Mouse (Mus musculus) CH12.LX (cell line): ENCODE measurements around the gene Dtd2. TPM values are rescaled to one million over a fixed set of nuclear protein-coding genes. Genes with fewer than 3 reads are reported as not detected.
A peak's percentile ranks its signal among the peaks of the same experiment; 100 is the strongest.

ENCODE experiments used
- DNase-seq: peaks from one replicate; pipeline ENCODE4 v3.0.0-alpha.2; 2013; ENCODE audit errors: extremely low read depth
- H3K27ac ChIP-seq: 2 replicates; pipeline ENCODE4 v1.5.1; 2012; ENCODE audit warnings: low read depth, mild to moderate bottlenecking, control low read depth, moderate library complexity; ENCODE audit not compliant: insufficient read depth
- H3K27me3 ChIP-seq: replicated peaks from 2 replicates; pipeline ENCODE3; 2012; ENCODE audit warnings: inconsistent platforms
- H3K36me3 ChIP-seq, 2 experiments: replicated peaks in 1 of 2; 2 replicates each; pipeline versions ENCODE3 to v1.6.1; 2012; ENCODE audit warnings: inconsistent platforms in 1 of 2, low read length in 1 of 2, mild to moderate bottlenecking in 1 of 2, mixed read lengths in 1 of 2, moderate library complexity in 1 of 2; ENCODE audit not compliant: control insufficient read depth in 1 of 2, insufficient read depth in 1 of 2
- H3K4me1 ChIP-seq, 2 experiments: 2 replicates each; pipeline ENCODE4 v1.6.1; 2012; ENCODE audit warnings: inconsistent platforms in 1 of 2, moderate library complexity in 1 of 2; ENCODE audit not compliant: insufficient read depth in 2 of 2, control insufficient read depth in 1 of 2
- H3K4me2 ChIP-seq: 2 replicates; pipeline ENCODE4 v1.6.1; 2012; ENCODE audit warnings: low read depth, mild to moderate bottlenecking, control low read depth; ENCODE audit not compliant: poor library complexity, insufficient read depth, severe bottlenecking
- H3K4me3 ChIP-seq, 3 experiments: fragments of 150-350 bp in 1 of 3; sonication (generic) in 1 of 3; replicated peaks in 1 of 3; 2 replicates each; pipeline versions ENCODE3 to v1.5.1; 2011 to 2012; ENCODE audit warnings: low read depth in 2 of 3, low read length in 2 of 3, mild to moderate bottlenecking in 2 of 3, moderate library complexity in 2 of 3, control low read depth in 1 of 3, improper control_type of control experiment in 1 of 3, inconsistent platforms in 1 of 3, mixed read lengths in 1 of 3; ENCODE audit not compliant: poor library complexity in 1 of 3
- H3K79me2 ChIP-seq: replicated peaks from 2 replicates; pipeline ENCODE4 v1.6.1; 2012; ENCODE audit warnings: mild to moderate bottlenecking, moderate library complexity; ENCODE audit not compliant: control insufficient read depth, poor library complexity, insufficient read depth, severe bottlenecking; ENCODE audit errors: extremely low read depth
- H3K9ac ChIP-seq: 2 replicates; pipeline ENCODE4 v1.6.1; 2012; ENCODE audit warnings: low read depth, mild to moderate bottlenecking, control low read depth, moderate library complexity; ENCODE audit not compliant: insufficient read depth
- H3K9me3 ChIP-seq: replicated peaks from 2 replicates; pipeline ENCODE3; 2012; ENCODE audit warnings: low read length, inconsistent platforms, mixed read lengths
- BHLHE40 ChIP-seq: IDR thresholded peaks from 2 replicates; pipeline ENCODE4 v1.6.1; 2011; ENCODE audit warnings: mild to moderate bottlenecking, low read depth, low read length, improper control_type of control experiment
- CHD1 ChIP-seq: IDR thresholded peaks from 2 replicates; pipeline ENCODE4 v1.6.1; 2012; ENCODE audit warnings: low read depth, low read length, improper control_type of control experiment, inconsistent platforms
- CHD2 ChIP-seq: IDR thresholded peaks from 2 replicates; pipeline ENCODE4 v1.6.1; 2011; ENCODE audit warnings: low read length, improper control_type of control experiment
- E2F4 ChIP-seq: IDR thresholded peaks from 2 replicates; pipeline ENCODE4 v1.6.1; 2011; ENCODE audit warnings: low read depth, low read length, improper control_type of control experiment; ENCODE audit not compliant: insufficient replicate concordance
- EP300 ChIP-seq: IDR thresholded peaks from 2 replicates; pipeline ENCODE4 v1.6.1; 2011; ENCODE audit warnings: low read length, improper control_type of control experiment
- GABPA ChIP-seq: IDR thresholded peaks from 2 replicates; pipeline ENCODE4 v1.6.1; 2012; ENCODE audit warnings: low read depth, low read length, improper control_type of control experiment, inconsistent platforms; ENCODE audit not compliant: insufficient replicate concordance
- IRF4 ChIP-seq: IDR thresholded peaks from 2 replicates; pipeline ENCODE4 v1.6.1; 2014; ENCODE audit warnings: low read depth, mild to moderate bottlenecking, inconsistent platforms, low read length, improper control_type of control experiment
- JUN ChIP-seq: IDR thresholded peaks from 2 replicates; pipeline ENCODE4 v1.6.1; 2011; ENCODE audit warnings: low read depth, mild to moderate bottlenecking, low read length, improper control_type of control experiment, moderate library complexity; ENCODE audit not compliant: insufficient read depth
- KAT2A ChIP-seq: IDR thresholded peaks from 2 replicates; pipeline ENCODE4 v1.6.1; 2012; ENCODE audit warnings: low read length, improper control_type of control experiment, inconsistent platforms; ENCODE audit not compliant: insufficient replicate concordance
- MAX ChIP-seq: IDR thresholded peaks from 2 replicates; pipeline ENCODE4 v1.6.1; 2011; ENCODE audit warnings: low read length, improper control_type of control experiment
- MEF2A ChIP-seq: IDR thresholded peaks from 2 replicates; pipeline ENCODE4 v1.6.1; 2014; ENCODE audit warnings: low read depth, mild to moderate bottlenecking, inconsistent platforms, low read length, improper control_type of control experiment, borderline replicate concordance
- PAX5 ChIP-seq: IDR thresholded peaks from 2 replicates; pipeline ENCODE4 v1.6.1; 2012; ENCODE audit warnings: low read length, inconsistent platforms, mixed read lengths
- POLR2AphosphoS2 ChIP-seq: IDR thresholded peaks from 2 replicates; pipeline ENCODE4 v1.6.1; 2011; ENCODE audit warnings: low read depth, low read length, improper control_type of control experiment
- RAD21 ChIP-seq: IDR thresholded peaks from 2 replicates; pipeline ENCODE4 v1.6.1; 2011; ENCODE audit warnings: low read depth, mild to moderate bottlenecking, low read length, improper control_type of control experiment, moderate library complexity
- RCOR1 ChIP-seq: conservative IDR thresholded peaks from 2 replicates; pipeline ENCODE4 v1.6.1; 2012; ENCODE audit warnings: low read depth, mild to moderate bottlenecking, inconsistent platforms, low read length, improper control_type of control experiment
- SIN3A ChIP-seq: IDR thresholded peaks from 2 replicates; pipeline ENCODE4 v1.6.1; 2012; ENCODE audit warnings: low read length, improper control_type of control experiment, inconsistent platforms
- SMC3 ChIP-seq: IDR thresholded peaks from 2 replicates; pipeline ENCODE4 v1.6.1; 2011; ENCODE audit warnings: low read depth, low read length, improper control_type of control experiment
- UBTF ChIP-seq: IDR thresholded peaks from 2 replicates; pipeline ENCODE4 v1.6.1; 2012; ENCODE audit warnings: low read depth, mild to moderate bottlenecking, inconsistent platforms, low read length, improper control_type of control experiment, moderate library complexity
- USF1 ChIP-seq: IDR thresholded peaks from 2 replicates; pipeline ENCODE4 v1.6.1; 2014; ENCODE audit warnings: low read depth, mild to moderate bottlenecking, inconsistent platforms, low read length, improper control_type of control experiment
- ZKSCAN1 ChIP-seq: IDR thresholded peaks from 2 replicates; pipeline ENCODE4 v1.6.1; 2012; ENCODE audit warnings: low read depth, inconsistent platforms, low read length, improper control_type of control experiment, borderline replicate concordance
- dilution Hi-C: fragments of 300-500 bp; cut with MboI; formaldehyde crosslinking; loops from 2 replicates; pipeline ENCODE4 v1.14.3; 2020; ENCODE audit warnings: low sequenced_read_pairs; ENCODE audit not compliant: extremely low pct_unique_long_range_greater_than_20kb, extremely low pct_ligation_motif_present
- in situ Hi-C: fragments of 300-500 bp; cut with MboI; formaldehyde crosslinking; loops from 3 replicates; pipeline ENCODE4 v1.14.3; 2019; ENCODE audit warnings: low sequenced_read_pairs, low pct_ligation_motif_present, low pct_unique_long_range_greater_than_20kb, mixed read lengths
- polyA plus RNA-seq: library from polyadenylated mRNA; unstranded; fragments of >175 nt; gene quantifications from 2 replicates; pipeline ENCODE4 v1.2.1, GENCODE M21; 2012; ENCODE audit warnings: low read depth; ENCODE audit not compliant: insufficient read length
- total RNA-seq, 2 experiments: library from RNA; depleted of rRNA; stranded (reverse); fragments of 300-350 nt in 1 of 2; fragments of >200 nt in 1 of 2; gene quantifications; 2 replicates each; pipeline ENCODE4 v1.2.3; 2012 to 2014

Gene Dtd2
- total and polyA plus RNA-seq, 3 experiments, result 24.5 to 39.6 (median 31.5) TPM

DNA sequence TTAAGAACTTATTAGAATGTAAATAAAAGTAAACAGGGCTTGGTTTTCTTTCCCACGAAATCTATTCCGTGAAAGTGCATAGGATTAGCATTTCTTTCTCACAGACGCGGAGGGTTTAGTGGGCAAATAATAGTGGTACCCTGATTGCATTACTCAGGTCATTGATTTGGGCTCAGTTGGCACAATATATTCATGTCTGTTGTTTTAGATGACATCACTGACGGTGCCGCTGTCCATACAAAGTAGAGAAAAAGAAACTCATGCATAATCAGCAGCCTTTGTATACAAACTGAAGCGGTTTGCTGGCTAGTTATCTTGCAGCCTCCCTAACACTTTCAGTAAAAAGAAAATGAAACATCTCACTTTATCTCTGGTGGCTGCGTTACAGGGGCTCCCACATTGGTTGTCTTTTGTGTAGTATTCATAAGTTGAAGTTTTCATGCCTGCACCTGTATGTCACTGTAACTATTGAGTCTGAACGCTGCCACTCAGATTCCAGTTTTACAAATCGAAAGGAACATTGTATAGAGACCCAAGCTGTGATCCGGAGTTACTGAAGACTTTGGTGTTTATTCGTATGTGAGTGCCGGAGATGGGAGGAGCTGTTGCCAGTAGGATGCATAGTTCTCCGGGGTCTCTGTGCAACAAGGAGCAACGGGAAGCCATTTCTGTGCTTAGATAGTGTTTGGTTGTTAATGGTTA is 3.8 kb upstream of the Dtd2 start:
- TF ChIP-seq EP300, result no peak
- no peak for TF ChIP-seq IRF4
- peaks cover 4% of the 10 kb centered on the region; the same call in 1 of the 2 replicates for H3K79me2 ChIP-seq
- peak overlapping the region; percentile 34; the same call in 1 of the 2 replicates for H3K9ac ChIP-seq
- H3K4me3 ChIP-seq, result peak overlapping the region in 1 of 3 experiments; percentile 31
- in situ Hi-C loops (loop anchor here (25.0 kb wide), 1 partner anchor 827 kb away; no protein-coding TSS in a partner anchor), dilution Hi-C loops (no loop called here)
- peaks cover 0 to 3% of the 10 kb centered on the region in 2 experiments; a peak in 2 of 4 replicates for H3K4me1 ChIP-seq
- no peaks in the 10 kb centered on the region for H3K27me3 ChIP-seq
- H3K9me3 ChIP-seq, result no peaks in the 10 kb centered on the region
- H3K4me2 ChIP-seq, result peak overlapping the region; percentile 59
- H3K27ac ChIP-seq, result no peak overlapping the region
- no peak for DNase-seq
- no peaks in the 10 kb centered on the region for H3K36me3 ChIP-seq

DNA sequence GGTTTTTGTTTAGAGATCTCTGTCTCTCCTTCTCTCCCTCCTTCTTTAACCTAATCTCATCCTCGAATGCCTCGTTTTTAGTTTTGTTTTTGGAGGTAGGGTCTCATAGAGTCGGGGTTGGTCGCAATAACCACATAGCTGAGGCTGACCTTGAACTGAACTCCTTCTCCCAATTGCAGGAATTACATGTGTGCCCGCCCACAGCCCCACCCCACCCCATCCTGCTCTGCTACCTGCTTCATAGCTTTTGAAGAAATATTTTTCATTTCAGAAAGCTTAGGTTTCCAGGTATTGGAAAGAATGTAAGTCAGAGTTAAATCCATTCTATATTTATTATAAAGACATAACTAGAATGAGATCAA is 313 bp upstream of the Dtd2 start:
- in situ Hi-C loops, result loop anchor here (25.0 kb wide), 1 partner anchor 831 kb away; no protein-coding TSS in a partner anchor
- dilution Hi-C loops, result no loop called here
- Histone ChIP-seq H3K4me1 (peaks cover 9 to 31% of the 10 kb centered on the region in 2 experiments), H3K36me3 (peaks cover 8 to 12% of the 10 kb centered on the region in 2 experiments), H3K9ac (peak overlapping the region; percentile 39; the same call in 1 of the 2 replicates), H3K4me3 (peak overlapping the region; percentile 45 to 97 (median 82)), H3K27me3 (no peaks in the 10 kb centered on the region)
- TF ChIP-seq MAX, result no peak
- TF ChIP-seq SIN3A, result no peak
- TF ChIP-seq RCOR1, result no peak
- TF ChIP-seq CHD2, result no peak
- no peak for TF ChIP-seq MEF2A
- TF ChIP-seq JUN, result no peak
- no peak for TF ChIP-seq KAT2A
- TF ChIP-seq EP300, result no peak
- no peak for TF ChIP-seq UBTF
- TF ChIP-seq USF1, result no peak
- TF ChIP-seq BHLHE40, result no peak
- TF ChIP-seq E2F4, result no peak
- no peak for TF ChIP-seq RAD21
- no peak for TF ChIP-seq GABPA
- TF ChIP-seq POLR2AphosphoS2, result no peak
- TF ChIP-seq SMC3, result no peak
- TF ChIP-seq CHD1, result no peak
- TF ChIP-seq ZKSCAN1, result no peak
- TF ChIP-seq PAX5, result no peak
- TF ChIP-seq, all 38 proteins: peak for 0
- Histone ChIP-seq H3K27ac (no peak overlapping the region), H3K4me2 (peak overlapping the region; percentile 78), H3K79me2 (peaks cover 4% of the 10 kb centered on the region; the same call in 1 of the 2 replicates), H3K9me3 (no peaks in the 10 kb centered on the region)
- no peak for DNase-seq
